Comparison of ENCODE assay signal across 9 mouse cellular contexts in the genomic region with DNA sequence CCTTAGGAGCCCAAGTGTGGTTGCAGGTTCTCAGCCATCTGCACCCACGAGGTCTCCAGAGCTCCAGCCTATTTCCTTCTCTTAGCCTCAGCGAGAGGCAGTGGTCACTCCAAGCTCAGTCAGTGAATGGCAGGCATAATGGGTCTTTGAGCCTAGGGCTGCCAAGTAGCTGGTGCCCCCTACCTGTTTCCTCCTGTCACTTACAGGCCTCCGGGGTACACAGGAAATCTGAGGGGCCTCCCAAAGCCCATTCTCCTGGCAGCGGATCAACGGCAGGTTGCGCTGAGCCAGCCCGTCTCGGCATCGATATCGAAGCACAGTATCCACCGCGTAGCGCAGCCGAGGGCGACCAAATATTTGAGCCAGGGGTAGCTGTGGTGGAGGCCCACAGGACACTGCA. TPM values are rescaled to one million over a fixed set of nuclear protein-coding genes. Genes with fewer than 3 reads are reported as not detected.
DNase-seq lines count a peak whose midpoint lies in the region; ATAC-seq and TF ChIP-seq lines count a peak whose summit lies in the region.
"Had no signal": no experiment of that assay in that cellular context is flagged by ENCODE, and none has a peak within 500 bp of the region (broad histone marks: within the 10 kb centered on the region; RNA-seq: fewer than 3 reads in every experiment).

No protein-coding gene starts in this region.

- no peak for TF ChIP-seq POLR2A in CH12.LX (IDR thresholded peaks at IDR 0.05; ENCODE audit: low read depth, low read length)

- no peaks in the 10 kb centered on the region for H3K9me3 ChIP-seq in heart, embryonic 11.5 days (replicated peaks; ENCODE audit: control insufficient read depth, low read length)
- no peaks in the 10 kb centered on the region for H3K9me3 ChIP-seq in CH12.LX (replicated peaks; ENCODE audit: low read length)
- H3K9me3 ChIP-seq in forebrain, embryonic 13.5 days (replicated peaks) = no peaks in the 10 kb centered on the region
- H3K9me3 ChIP-seq in liver, embryonic 15.5 days (replicated peaks) = no peaks in the 10 kb centered on the region

- in situ Hi-C loops in CH12.LX (cut with MboI; ENCODE audit: low pct_ligation_motif_present, low pct_unique_long_range_greater_than_20kb, low sequenced_read_pairs) = no loop called here

- peak in 1 of 2 experiments; percentile 21; a peak in 2 of 4 replicates for TF ChIP-seq CTCF in CH12.LX (conservative IDR thresholded peaks at IDR 0.05 in 1 of 2, IDR thresholded peaks at IDR 0.05 in 1 of 2; ENCODE audit: low read depth in 2 of 2, low read length in 2 of 2)

- H3K4me1 ChIP-seq in heart, embryonic 11.5 days (ENCODE audit: control insufficient read depth, insufficient read depth, low read length) = peaks cover 41% of the 10 kb centered on the region
- H3K4me1 ChIP-seq in CH12.LX (ENCODE audit: control insufficient read depth in 1 of 2, insufficient read depth in 2 of 2) = peaks cover 11 to 49% of the 10 kb centered on the region in 2 experiments
- peaks cover 55% of the 10 kb centered on the region for H3K4me1 ChIP-seq in forebrain, embryonic 13.5 days
- H3K4me1 ChIP-seq in liver, embryonic 15.5 days (replicated peaks) = peaks cover 41% of the 10 kb centered on the region

- H3K27ac ChIP-seq in heart, embryonic 11.5 days (ENCODE audit: low read depth, low read length) = no peak overlapping the region
- no peak overlapping the region for H3K27ac ChIP-seq in CH12.LX (ENCODE audit: insufficient read depth, low read depth)
- H3K27ac ChIP-seq in forebrain, embryonic 13.5 days = peak overlapping the region; percentile 59; the same call in 1 of the 2 replicates
- no peak overlapping the region for H3K27ac ChIP-seq in liver, embryonic 15.5 days (replicated peaks)

- no peak for ATAC-seq in heart, embryonic 11.5 days (replicated peaks; ENCODE audit: insufficient number of reproducible peaks, low FRiP score, low TSS enrichment)
- peak; percentile 9; the same call in 1 of the 2 replicates for ATAC-seq in forebrain, embryonic 13.5 days
- no peak for ATAC-seq in liver, embryonic 15.5 days (ENCODE audit: insufficient read depth)
- no peak for ATAC-seq in megakaryocyte-erythroid progenitor cell, adult 5-6 weeks (replicated peaks; ENCODE audit: low FRiP score, low TSS enrichment, poor library complexity, severe bottlenecking)

- no peak overlapping the region for H3K9ac ChIP-seq in heart, embryonic 11.5 days (ENCODE audit: low read depth, low read length)
- no peak overlapping the region; the same call in 1 of the 2 replicates for H3K9ac ChIP-seq in CH12.LX (ENCODE audit: insufficient read depth, low read depth)
- peak overlapping the region; percentile 62 for H3K9ac ChIP-seq in forebrain, embryonic 13.5 days
- no peak overlapping the region for H3K9ac ChIP-seq in liver, embryonic 15.5 days

- peak overlapping the region; percentile 42 for H3K4me3 ChIP-seq in heart, embryonic 11.5 days (ENCODE audit: low read depth, low read length)
- H3K4me3 ChIP-seq in CH12.LX (replicated peaks in 1 of 3; ENCODE audit: low read depth in 2 of 3, low read length in 2 of 3, poor library complexity in 1 of 3) = peak overlapping the region; percentile 30 to 49 (median 36)
- H3K4me3 ChIP-seq in forebrain, embryonic 13.5 days = peak overlapping the region; percentile 41
- H3K4me3 ChIP-seq in liver, embryonic 15.5 days (replicated peaks) = peak overlapping the region; percentile 33

- dilution Hi-C loops in CH12.LX (cut with MboI; ENCODE audit: extremely low pct_ligation_motif_present, extremely low pct_unique_long_range_greater_than_20kb, low sequenced_read_pairs) = no loop called here

- H3K27me3 ChIP-seq in heart, embryonic 11.5 days (ENCODE audit: control insufficient read depth, insufficient read depth, low read length) = peaks cover 44% of the 10 kb centered on the region
- peaks cover 50% of the 10 kb centered on the region for H3K27me3 ChIP-seq in CH12.LX (replicated peaks)
- peaks cover 39% of the 10 kb centered on the region for H3K27me3 ChIP-seq in forebrain, embryonic 13.5 days
- H3K27me3 ChIP-seq in liver, embryonic 15.5 days = peaks cover 85% of the 10 kb centered on the region

- TF ChIP-seq EP300 in CH12.LX (IDR thresholded peaks at IDR 0.05; ENCODE audit: low read length) = no peak

- 10% methylated on average over 15 of the region's 15 CpGs for WGBS in heart, embryonic 11.5 days (ENCODE audit: insufficient replicate concordance)
- WGBS in forebrain, embryonic 13.5 days = 7% methylated on average over 15 of the region's 15 CpGs
- WGBS in liver, embryonic 15.5 days (ENCODE audit: insufficient replicate concordance) = 5% methylated on average over 15 of the region's 15 CpGs

- TF ChIP-seq RAD21 in CH12.LX (IDR thresholded peaks at IDR 0.05; ENCODE audit: low read depth, low read length) = no peak; the same call in 1 of the 2 replicates

- H3K4me2 ChIP-seq in heart, embryonic 11.5 days = peak overlapping the region; percentile 72
- peak overlapping the region; percentile 85 for H3K4me2 ChIP-seq in CH12.LX (ENCODE audit: insufficient read depth, low read depth, poor library complexity, severe bottlenecking)
- H3K4me2 ChIP-seq in forebrain, embryonic 13.5 days = peak overlapping the region; percentile 72
- H3K4me2 ChIP-seq in liver, embryonic 15.5 days = peak overlapping the region; percentile 62

- no peaks in the 10 kb centered on the region for H3K36me3 ChIP-seq in heart, embryonic 11.5 days (ENCODE audit: control insufficient read depth, insufficient read depth, low read length)
- no peaks in the 10 kb centered on the region for H3K36me3 ChIP-seq in CH12.LX (replicated peaks in 1 of 2; ENCODE audit: control insufficient read depth in 1 of 2, insufficient read depth in 1 of 2, low read length in 1 of 2)
- H3K36me3 ChIP-seq in forebrain, embryonic 13.5 days (ENCODE audit: poor library complexity, severe bottlenecking) = no peaks in the 10 kb centered on the region
- H3K36me3 ChIP-seq in liver, embryonic 15.5 days (replicated peaks) = no peaks in the 10 kb centered on the region

- no peak for DNase-seq in heart, postnatal 4 days
- DNase-seq in CH12.LX (ENCODE audit: extremely low read depth) = no peak
- no peak for DNase-seq in urinary bladder, adult 18-20 months (ENCODE audit: low spot score in 2 of 2)
- no peak for DNase-seq in frontal cortex, postnatal 36 days (ENCODE audit: low spot score in 2 of 2)

- H3K79me2 ChIP-seq in CH12.LX (replicated peaks; ENCODE audit: control insufficient read depth, extremely low read depth, insufficient read depth, poor library complexity, severe bottlenecking) = no peaks in the 10 kb centered on the region

RNA-seq across cellular contexts. Expression of a gene that starts 12.0 kb away (rescaled TPM):
- polyA plus RNA-seq in heart, embryonic 11.5 days (2014; fragmentation: Nextera tagmentation; extraction: Ambion mirVana) = not detected in 2 replicates
- under 1 TPM; 0.12 to 0.29 TPM for total RNA-seq in heart, postnatal 4 days (2021)
- total RNA-seq in CH12.LX (2012; rRNA removed) (0.04 TPM in 1 of 2 replicates, not detected in the other), CH12.LX (2014; rRNA removed) (not detected in 2 replicates)
- not detected in 2 replicates for polyA plus RNA-seq in CH12.LX (2012; ENCODE audit: insufficient read length, low read depth)
- 9.5 and 9.6 TPM in 2 replicates for polyA plus RNA-seq in forebrain, embryonic 13.5 days (2015; fragmentation: Nextera tagmentation; extraction: Ambion mirVana)
- 0.10 TPM in 1 of 2 replicates, not detected in the other for polyA plus RNA-seq in liver, embryonic 15.5 days (2015; fragmentation: Nextera tagmentation; extraction: Ambion mirVana)
- not detected in 2 replicates for total RNA-seq in megakaryocyte-erythroid progenitor cell, adult 5-6 weeks (2014; fragmentation: Nextera tagmentation)
- total RNA-seq in megakaryocyte-erythroid progenitor cell, adult 5-6 weeks (2017) = not detected in 2 replicates
- polyA plus RNA-seq: erythroblast, embryonic 14.5 days had no signal

RNA-seq across cellular contexts. Expression of a gene that starts 17.2 kb away (rescaled TPM):
- 11.1 and 15.1 TPM in 2 replicates for polyA plus RNA-seq in heart, embryonic 11.5 days (2014; fragmentation: Nextera tagmentation; extraction: Ambion mirVana)
- total RNA-seq in heart, postnatal 4 days (2021) = 10 to 100 TPM; 66.5 to 70.4 TPM
- total RNA-seq in CH12.LX (2012; rRNA removed) (0.04 TPM in 2 replicates), CH12.LX (2014; rRNA removed) (0.04 TPM in 1 of 2 replicates, not detected in the other)
- polyA plus RNA-seq in CH12.LX (2012; ENCODE audit: insufficient read length, low read depth) = 0.04 TPM in 2 replicates
- polyA plus RNA-seq in forebrain, embryonic 13.5 days (2015; fragmentation: Nextera tagmentation; extraction: Ambion mirVana) = 76.3 and 79.9 TPM in 2 replicates
- polyA plus RNA-seq in liver, embryonic 15.5 days (2015; fragmentation: Nextera tagmentation; extraction: Ambion mirVana) = 2.2 and 2.3 TPM in 2 replicates
- not detected in 2 replicates for total RNA-seq in megakaryocyte-erythroid progenitor cell, adult 5-6 weeks (2014; fragmentation: Nextera tagmentation)
- total RNA-seq in megakaryocyte-erythroid progenitor cell, adult 5-6 weeks (2017) = 0.84 TPM in 1 of 2 replicates, not detected in the other
- polyA plus RNA-seq: erythroblast, embryonic 14.5 days had no signal

RNA-seq across cellular contexts. Expression of a gene that starts 39.3 kb away (rescaled TPM):
- polyA plus RNA-seq in heart, embryonic 11.5 days (2014; fragmentation: Nextera tagmentation; extraction: Ambion mirVana) = not detected in 2 replicates
- total RNA-seq in heart, postnatal 4 days (2021) = not detected
- total RNA-seq in CH12.LX (2012; rRNA removed) (not detected in 2 replicates), CH12.LX (2014; rRNA removed) (not detected in 2 replicates)
- polyA plus RNA-seq in CH12.LX (2012; ENCODE audit: insufficient read length, low read depth) = not detected in 2 replicates
- polyA plus RNA-seq in forebrain, embryonic 13.5 days (2015; fragmentation: Nextera tagmentation; extraction: Ambion mirVana) = 0.11 and 0.36 TPM in 2 replicates
- not detected in 2 replicates for polyA plus RNA-seq in liver, embryonic 15.5 days (2015; fragmentation: Nextera tagmentation; extraction: Ambion mirVana)
- total RNA-seq in megakaryocyte-erythroid progenitor cell, adult 5-6 weeks (2014; fragmentation: Nextera tagmentation) = not detected in 2 replicates
- not detected in 2 replicates for total RNA-seq in megakaryocyte-erythroid progenitor cell, adult 5-6 weeks (2017)
- polyA plus RNA-seq: erythroblast, embryonic 14.5 days had no signal

RNA-seq across cellular contexts. Expression of a gene that starts 39.6 kb away (rescaled TPM):
- 24.1 and 25.1 TPM in 2 replicates for polyA plus RNA-seq in heart, embryonic 11.5 days (2014; fragmentation: Nextera tagmentation; extraction: Ambion mirVana)
- 1 to 10 TPM in 1 of 2 experiments, under 1 TPM in 1; 0.91 to 1.0 TPM for total RNA-seq in heart, postnatal 4 days (2021)
- 0.38 TPM in 2 replicates for total RNA-seq in CH12.LX (2012; rRNA removed)
- 0.27 TPM in 1 of 2 replicates, not detected in the other for total RNA-seq in CH12.LX (2014; rRNA removed)
- polyA plus RNA-seq in CH12.LX (2012; ENCODE audit: insufficient read length, low read depth) = 0.97 and 1.0 TPM in 2 replicates
- 67.1 and 89.5 TPM in 2 replicates for polyA plus RNA-seq in forebrain, embryonic 13.5 days (2015; fragmentation: Nextera tagmentation; extraction: Ambion mirVana)
- polyA plus RNA-seq in liver, embryonic 15.5 days (2015; fragmentation: Nextera tagmentation; extraction: Ambion mirVana) = 0.31 and 0.75 TPM in 2 replicates
- 2.8 TPM in 1 of 2 replicates, not detected in the other for total RNA-seq in megakaryocyte-erythroid progenitor cell, adult 5-6 weeks (2014; fragmentation: Nextera tagmentation)
- 1.2 TPM in 1 of 2 replicates, not detected in the other for total RNA-seq in megakaryocyte-erythroid progenitor cell, adult 5-6 weeks (2017)
- polyA plus RNA-seq: erythroblast, embryonic 14.5 days had no signal

RNA-seq across cellular contexts. Expression of a gene that starts 54.8 kb away (rescaled TPM):
- 22.1 and 23.9 TPM in 2 replicates for polyA plus RNA-seq in heart, embryonic 11.5 days (2014; fragmentation: Nextera tagmentation; extraction: Ambion mirVana)
- total RNA-seq in heart, postnatal 4 days (2021) = 1 to 10 TPM; 7.2 to 7.5 TPM
- total RNA-seq in CH12.LX (2012; rRNA removed) (49.1 and 64.2 TPM in 2 replicates), CH12.LX (2014; rRNA removed) (20.3 and 21.6 TPM in 2 replicates)
- 128 and 182 TPM in 2 replicates for polyA plus RNA-seq in CH12.LX (2012; ENCODE audit: insufficient read length, low read depth)
- 29.7 and 30.7 TPM in 2 replicates for polyA plus RNA-seq in forebrain, embryonic 13.5 days (2015; fragmentation: Nextera tagmentation; extraction: Ambion mirVana)
- polyA plus RNA-seq in liver, embryonic 15.5 days (2015; fragmentation: Nextera tagmentation; extraction: Ambion mirVana) = 14.3 and 18.1 TPM in 2 replicates
- total RNA-seq in megakaryocyte-erythroid progenitor cell, adult 5-6 weeks (2014; fragmentation: Nextera tagmentation) = 48.6 and 79.2 TPM in 2 replicates
- 81.0 and 81.9 TPM in 2 replicates for total RNA-seq in megakaryocyte-erythroid progenitor cell, adult 5-6 weeks (2017)
